Mouse (Mus musculus): ENCODE results near the gene Mertk. TPM values are rescaled to one million over a fixed set of nuclear protein-coding genes. Genes with fewer than 3 reads are reported as not detected.
"Not testable (repeated sequence)": the region's sequence is repeated elsewhere in the genome, so short reads cannot be mapped to it uniquely, and the experiment has no call there.

The Mertk gene
- 10 to 100 TPM; 32.3 to 36.8 TPM for total RNA-seq (2021)

DNA sequence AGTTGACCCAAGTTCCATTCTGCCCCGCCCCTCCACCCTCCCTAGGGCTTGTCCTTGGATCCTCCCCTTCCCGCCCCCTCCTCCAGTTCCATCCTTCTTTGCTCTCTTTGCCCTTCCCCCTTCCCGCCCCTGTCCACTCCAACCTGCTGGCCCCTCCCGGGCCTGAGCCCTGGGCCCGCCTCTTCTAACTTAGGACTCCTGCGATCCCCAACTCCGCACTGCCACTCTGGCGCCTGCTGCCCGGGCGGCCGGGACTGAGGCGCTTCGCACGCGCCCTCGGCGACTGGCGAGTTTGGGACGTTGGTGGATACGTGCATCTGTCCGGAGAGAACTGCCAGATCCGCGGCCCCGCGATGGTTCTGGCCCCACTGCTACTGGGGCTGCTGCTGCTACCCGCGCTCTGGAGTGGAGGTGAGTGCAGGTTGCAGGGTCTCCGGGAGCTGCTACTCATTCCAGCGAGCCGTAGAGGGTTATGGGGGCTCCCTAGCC is at the start of gene Mertk:
Gene Mertk, plus strand, starts transcription at position 264 of the 489 bp plus-strand sequence.
- intact Hi-C loops (cut with DNase I) = loop anchor here (1.0 to 10.0 kb wide), 3 partner anchors 49 to 246 kb away; partner anchors contain the start of gene Zc3h8
- DNase-seq (ENCODE audit: low spot score in 2 of 2) = peak; percentile 68 to 80

DNA sequence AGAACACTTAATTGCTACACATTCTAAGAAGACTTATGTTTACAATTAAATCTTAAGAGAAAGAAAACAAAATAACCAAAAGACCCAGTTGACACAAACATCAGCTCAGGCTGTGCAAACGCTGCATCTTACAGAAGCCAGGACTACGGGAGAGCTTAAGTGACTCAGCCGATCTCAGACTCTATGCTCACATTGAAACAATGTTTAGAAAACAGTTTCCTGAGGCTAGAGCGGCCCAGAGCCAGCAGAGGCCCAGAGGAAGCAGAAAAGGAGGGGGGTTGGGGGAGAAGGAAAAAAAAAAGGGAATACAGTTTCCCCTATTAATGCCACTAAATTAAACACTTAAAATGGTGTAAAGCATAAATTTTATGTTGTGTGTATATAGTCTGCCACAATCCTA is 18.1 kb upstream of the Mertk start:
- DNase-seq (ENCODE audit: low spot score in 2 of 2) = no peak
- intact Hi-C loops (cut with DNase I) = loop anchor here (10.0 kb wide), 1 partner anchor 434 kb away; no protein-coding TSS in a partner anchor

GRCm38 (mm10) chr2:128686921-128687557 is 11.7 kb upstream of the Mertk start, which contains the start of gene Anapc1:
Gene Anapc1, minus strand, starts transcription at chr2:128687391.
- intact Hi-C loops (cut with DNase I) = loop anchor here (10.0 kb wide), 1 partner anchor 428 kb away; no protein-coding TSS in a partner anchor
- DNase-seq (ENCODE audit: low spot score in 2 of 2) = peak; percentile 91 to 94

DNA sequence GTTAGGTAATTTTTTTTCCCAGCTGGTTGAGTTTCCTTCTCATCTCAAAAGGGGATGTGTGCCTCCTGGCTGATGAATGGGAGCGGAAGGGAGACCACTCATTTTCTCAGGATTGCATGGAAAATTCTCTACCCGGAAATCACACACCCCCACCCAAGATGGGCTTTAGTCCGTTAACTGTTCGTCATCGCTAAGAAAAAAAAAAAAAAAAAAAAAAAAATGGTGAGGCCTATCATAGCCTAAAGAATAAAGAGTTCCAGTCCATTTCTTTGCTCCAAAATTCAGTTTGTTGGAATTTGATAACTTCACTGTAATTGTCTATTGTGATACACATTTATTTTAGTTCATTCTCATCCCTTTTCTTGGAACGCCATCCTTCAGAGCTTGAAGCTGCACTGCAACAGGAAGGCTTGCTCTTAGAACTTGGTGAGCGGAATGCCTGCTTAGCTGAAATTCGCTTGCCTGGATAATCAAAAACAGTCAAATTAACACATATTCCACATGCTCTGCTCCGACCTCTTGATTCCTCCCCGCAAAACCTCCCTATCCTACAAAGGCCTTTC is 11.1 kb upstream of the Mertk start:
- intact Hi-C loops (cut with DNase I) = loop anchor here (10.0 kb wide), 1 partner anchor 427 kb away; no protein-coding TSS in a partner anchor
- DNase-seq (ENCODE audit: low spot score in 2 of 2) = no peak

DNA sequence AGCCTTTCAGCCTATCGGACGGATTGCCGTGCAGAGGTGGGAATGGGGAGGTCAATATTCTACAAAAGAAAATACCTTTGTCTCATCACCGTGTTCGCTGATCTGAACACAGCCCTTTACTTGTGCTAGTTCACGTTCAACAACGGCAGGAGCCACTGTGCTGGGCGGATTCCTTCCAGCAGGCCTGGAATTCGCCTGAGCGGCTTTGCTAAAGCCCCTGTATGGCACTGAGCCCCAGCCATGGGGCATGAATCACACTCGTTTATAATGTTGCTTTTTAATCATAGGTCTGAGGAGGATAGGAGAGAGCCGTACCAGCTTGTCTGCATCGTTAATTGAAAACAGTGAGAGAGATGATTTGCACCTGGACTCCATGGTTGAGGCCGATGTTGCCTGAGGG is 6.4 kb upstream of the Mertk start:
- intact Hi-C loops (cut with DNase I) = loop anchor here (10.0 kb wide), 1 partner anchor 252 kb away; the partner anchor contains the start of gene Zc3h8
- DNase-seq (ENCODE audit: low spot score in 2 of 2) = no peak

DNA sequence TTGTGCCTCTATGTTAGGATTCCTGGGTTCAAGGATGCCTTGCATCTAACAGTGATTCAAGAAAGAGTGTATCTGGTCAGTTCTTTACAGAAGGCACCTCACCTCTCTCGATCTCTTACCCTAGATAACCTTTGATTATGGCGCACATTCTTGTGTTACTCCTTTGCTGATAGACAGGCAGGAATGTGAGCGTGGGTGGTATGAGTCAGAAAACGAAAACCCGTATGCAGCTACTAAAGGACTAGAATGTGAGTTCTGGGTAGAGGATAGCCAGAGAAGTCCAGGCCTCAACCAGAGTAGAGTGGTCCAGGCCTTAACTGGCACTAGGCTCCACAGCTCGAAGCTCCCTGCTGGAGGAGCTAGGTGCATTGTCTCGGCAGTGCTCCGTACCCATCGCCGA is 6.0 kb upstream of the Mertk start:
- intact Hi-C loops (cut with DNase I) = loop anchor here (10.0 kb wide), 1 partner anchor 252 kb away; the partner anchor contains the start of gene Zc3h8

DNA sequence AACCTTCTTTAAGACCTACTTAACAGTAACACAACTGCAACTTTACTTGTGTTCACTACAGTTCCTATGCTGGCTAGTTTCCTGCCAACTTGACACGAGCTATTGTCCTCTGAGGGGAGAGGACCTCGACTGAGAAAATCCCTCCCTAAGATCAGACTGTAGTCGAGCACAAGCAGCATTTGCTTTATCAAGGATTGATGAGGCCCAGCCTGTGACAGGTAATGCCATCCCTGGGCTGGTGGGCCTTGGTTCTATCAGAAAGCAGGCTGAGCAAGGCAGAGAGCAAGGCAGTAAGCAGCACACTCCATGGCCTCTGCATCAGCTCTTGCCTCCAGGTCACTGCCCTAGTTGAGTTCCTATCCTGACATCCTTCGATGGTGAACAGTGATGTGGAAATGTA is 5.5 kb upstream of the Mertk start:
- intact Hi-C loops (cut with DNase I) = loop anchor here (10.0 kb wide), 1 partner anchor 252 kb away; the partner anchor contains the start of gene Zc3h8
- no peak for DNase-seq (ENCODE audit: low spot score in 2 of 2)

More for the DNA sequence above, 6.0 kb upstream of the Mertk start:
- DNase-seq (ENCODE audit: low spot score in 2 of 2) = no peak

DNA sequence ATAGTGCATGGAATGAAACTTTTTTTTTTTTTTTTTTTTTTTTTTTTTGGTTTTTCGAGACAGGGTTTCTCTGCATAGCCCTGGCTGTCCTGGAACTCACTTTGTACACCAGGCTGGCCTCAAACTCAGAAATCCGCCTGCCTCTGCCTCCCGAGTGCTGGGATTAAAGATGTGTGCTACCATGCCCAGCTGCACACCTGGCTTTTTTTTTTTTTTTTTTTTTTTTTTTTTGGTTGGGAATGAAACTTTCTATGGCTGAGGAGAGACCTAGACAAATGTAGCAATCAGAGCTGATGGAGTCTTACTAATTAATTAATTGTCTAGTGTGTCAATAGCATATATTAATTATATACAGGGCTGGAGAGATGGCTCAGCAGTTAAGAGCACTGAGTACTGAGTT is 4.9 kb upstream of the Mertk start:
- DNase-seq (ENCODE audit: low spot score in 2 of 2) = not testable (repeated sequence)
- intact Hi-C loops (cut with DNase I) = loop anchor here (10.0 kb wide), 1 partner anchor 251 kb away; the partner anchor contains the start of gene Zc3h8

DNA sequence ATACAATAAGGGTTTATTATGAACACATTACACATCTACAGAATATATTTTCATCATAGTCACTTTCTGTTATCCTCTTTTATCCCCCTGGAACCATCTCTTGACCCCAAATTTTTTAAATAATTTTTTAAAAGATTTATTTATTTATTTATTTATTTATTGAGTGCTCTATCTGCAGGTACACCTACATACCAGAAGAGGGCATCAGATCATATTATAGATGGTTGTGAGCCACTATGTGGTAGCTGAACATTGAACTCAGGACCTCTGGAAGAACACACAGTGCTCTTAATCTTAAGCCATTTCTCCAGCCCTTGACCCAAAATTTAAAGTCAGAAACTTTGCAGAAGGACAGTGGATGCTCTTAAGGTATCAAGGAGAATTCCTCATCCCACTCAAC is 4.2 kb upstream of the Mertk start:
- DNase-seq (ENCODE audit: low spot score in 2 of 2) = no peak
- intact Hi-C loops (cut with DNase I) = loop anchor here (10.0 kb wide), 1 partner anchor 250 kb away; the partner anchor contains the start of gene Zc3h8

- no peak for DNase-seq (ENCODE audit: low spot score in 2 of 2)
- intact Hi-C loops (cut with DNase I) = loop anchor here (5.0 to 10.0 kb wide), 2 partner anchors 51 to 248 kb away; partner anchors contain the start of gene Zc3h8
Observed at GRCm38 (mm10) chr2:128696426-128696825, 2.3 kb upstream of the Mertk start.

DNA sequence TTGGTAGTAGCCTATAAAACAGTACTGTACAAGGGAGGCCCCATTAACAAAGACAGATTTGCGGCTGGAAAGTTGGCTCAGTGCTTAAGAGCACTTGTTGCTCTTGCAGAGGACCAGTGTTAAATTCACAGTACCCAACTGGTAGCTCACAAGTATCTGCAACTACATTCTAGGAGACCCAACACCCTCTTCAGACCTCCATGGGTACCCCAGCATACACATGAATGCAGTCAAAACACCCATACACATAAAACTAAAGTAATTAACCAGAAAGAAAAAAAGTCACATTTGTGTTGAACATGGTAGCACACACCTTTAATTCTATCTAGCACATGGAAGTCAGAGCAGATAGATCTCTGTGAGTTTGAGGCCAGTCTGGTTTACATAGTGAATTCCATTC is 1.7 kb upstream of the Mertk start:
- no peak for DNase-seq (ENCODE audit: low spot score in 2 of 2)
- intact Hi-C loops (cut with DNase I) = loop anchor here (5.0 to 10.0 kb wide), 2 partner anchors 50 to 248 kb away; partner anchors contain the start of gene Zc3h8

GRCm38 (mm10) chr2:128697566-128697965 is 1.2 kb upstream of the Mertk start:
- DNase-seq (ENCODE audit: low spot score in 2 of 2) = no peak
- intact Hi-C loops (cut with DNase I) = loop anchor here (5.0 to 10.0 kb wide), 2 partner anchors 50 to 247 kb away; partner anchors contain the start of gene Zc3h8

DNA sequence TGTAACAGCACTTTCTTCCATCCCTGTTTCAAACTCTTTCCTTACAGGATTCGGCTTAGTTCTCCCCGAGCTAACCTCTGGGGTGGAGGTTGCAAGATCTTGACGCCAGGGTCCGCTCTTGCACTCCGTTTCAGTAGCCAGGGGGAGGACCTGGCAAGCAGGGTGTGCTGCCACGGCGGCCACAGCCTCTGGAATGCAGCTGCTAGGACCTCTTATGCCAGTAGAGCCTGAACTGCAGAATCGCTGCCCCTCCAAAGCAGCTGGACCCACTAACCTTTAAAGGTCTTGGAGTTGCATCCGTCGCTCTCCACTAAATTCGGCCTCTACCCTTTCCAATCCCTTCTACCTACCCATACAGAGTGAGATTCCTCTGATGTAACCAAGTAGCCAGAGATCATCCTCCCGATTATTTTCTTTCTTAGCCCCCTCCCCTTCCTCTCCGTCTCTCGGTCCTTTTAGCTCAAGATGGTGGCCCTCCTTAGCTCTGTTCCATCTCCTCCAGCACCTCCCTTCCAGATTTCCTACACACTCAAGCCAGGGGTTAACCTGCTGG is 540 bp upstream of the Mertk start:
- intact Hi-C loops (cut with DNase I) = loop anchor here (1.0 to 10.0 kb wide), 3 partner anchors 49 to 247 kb away; partner anchors contain the start of gene Zc3h8
- peak; percentile 70 to 76 for DNase-seq (ENCODE audit: low spot score in 2 of 2)

DNA sequence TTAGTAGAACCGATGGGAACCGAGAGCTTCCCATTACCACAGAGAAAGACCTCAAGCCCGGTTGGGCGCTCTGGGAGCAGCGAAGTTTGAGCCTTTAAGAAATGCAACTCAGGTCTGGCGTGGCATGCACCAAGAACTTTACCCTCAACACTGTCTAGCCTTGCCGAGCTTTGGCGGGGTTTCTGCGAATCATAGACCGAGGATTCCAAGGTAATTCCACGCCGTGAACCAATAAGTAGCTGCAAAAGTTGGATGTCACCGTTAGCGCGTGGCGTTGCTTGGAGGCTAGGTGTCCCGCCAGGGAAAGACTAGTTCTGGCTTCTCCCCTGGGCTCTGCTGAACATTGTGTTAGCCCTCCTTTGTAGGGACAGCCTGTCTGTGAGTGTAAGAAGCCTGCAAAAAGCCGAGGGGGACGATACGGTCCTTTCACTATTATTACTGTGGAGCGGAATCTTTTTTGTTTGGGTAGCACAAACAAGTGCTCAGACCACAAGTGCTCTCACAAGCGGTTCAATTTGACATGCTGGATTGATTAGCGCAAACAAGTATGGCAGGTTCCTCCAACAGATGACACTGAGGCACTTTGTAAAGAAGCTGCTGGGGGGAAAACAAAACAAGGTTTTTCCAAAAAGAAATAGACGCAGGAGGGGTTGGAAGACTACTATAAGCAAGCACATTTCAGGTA is 587 bp downstream of the Mertk start:
- intact Hi-C loops (cut with DNase I) = loop anchor here (5.0 to 10.0 kb wide), 2 partner anchors 48 to 245 kb away; partner anchors contain the start of gene Zc3h8
- DNase-seq (ENCODE audit: low spot score in 2 of 2) = no peak

GRCm38 (mm10) chr2:128704474-128704873 is 5.7 kb downstream of the Mertk start:
- intact Hi-C loops (cut with DNase I) = no loop called here

GRCm38 (mm10) chr2:128709264-128709663 is 10.5 kb downstream of the Mertk start:
- intact Hi-C loops (cut with DNase I) = no loop called here
- peak; percentile 16 to 53 for DNase-seq (ENCODE audit: low spot score in 2 of 2)

More at GRCm38 (mm10) chr2:128704474-128704873, 5.7 kb downstream of the Mertk start:
- DNase-seq (ENCODE audit: low spot score in 2 of 2) = peak in 1 of 2 experiments; percentile 38

DNA sequence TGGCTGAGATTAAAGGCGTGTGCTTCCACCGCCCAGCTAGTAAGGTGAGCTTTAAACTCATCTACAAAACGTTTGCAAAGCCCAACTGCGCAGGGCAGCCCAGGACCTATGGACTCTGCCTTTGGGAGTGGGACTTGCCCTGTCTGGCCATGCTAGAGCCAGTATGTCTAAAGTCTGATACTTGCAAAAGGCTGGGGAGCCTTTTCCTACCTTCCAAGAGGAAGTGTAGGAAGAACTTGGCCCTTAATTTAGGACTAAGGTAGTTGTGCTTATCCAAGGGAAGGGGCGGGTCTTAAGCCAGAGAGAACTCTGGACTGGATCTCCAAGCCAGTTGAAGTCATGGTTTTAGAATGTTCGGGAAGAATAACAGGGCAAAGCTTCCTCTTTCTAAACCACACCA is 11.9 kb downstream of the Mertk start:
- intact Hi-C loops (cut with DNase I) = no loop called here
- no peak for DNase-seq (ENCODE audit: low spot score in 2 of 2)

DNA sequence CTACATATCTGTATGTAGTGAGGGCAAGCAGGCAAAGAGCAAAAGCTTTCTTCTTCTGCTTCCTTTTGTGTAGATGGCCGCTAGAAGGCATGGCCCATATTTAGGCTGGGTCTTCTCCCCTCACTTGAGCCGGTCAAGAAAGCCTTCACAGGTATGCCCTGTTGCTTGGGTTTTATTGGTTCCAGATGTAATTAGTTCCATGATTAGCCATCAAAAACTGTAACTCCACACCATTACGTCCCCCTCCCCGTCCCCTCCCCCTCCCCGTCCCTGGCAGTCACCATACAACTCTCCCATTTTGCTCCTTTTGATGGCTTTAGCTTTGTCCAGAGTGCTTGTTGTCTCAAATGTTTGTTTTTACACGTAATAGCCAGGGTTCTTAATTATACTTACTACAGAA is 14.2 kb downstream of the Mertk start:
- DNase-seq (ENCODE audit: low spot score in 2 of 2) = no peak
- intact Hi-C loops (cut with DNase I) = no loop called here

- intact Hi-C loops (cut with DNase I) = no loop called here
- peak in 1 of 2 experiments; percentile 14 for DNase-seq (ENCODE audit: low spot score in 2 of 2)
Observed at GRCm38 (mm10) chr2:128713548-128714003, 14.8 kb downstream of the Mertk start.

Measured in left cerebral cortex, postnatal 25 days (tissue).